Mouse (Mus musculus): ENCODE data around the gene Olfr153.
"Not testable (repeated sequence)": the region's sequence is repeated elsewhere in the genome, so short reads cannot be mapped to it uniquely, and the experiment has no call there.

The Olfr153 gene

DNA sequence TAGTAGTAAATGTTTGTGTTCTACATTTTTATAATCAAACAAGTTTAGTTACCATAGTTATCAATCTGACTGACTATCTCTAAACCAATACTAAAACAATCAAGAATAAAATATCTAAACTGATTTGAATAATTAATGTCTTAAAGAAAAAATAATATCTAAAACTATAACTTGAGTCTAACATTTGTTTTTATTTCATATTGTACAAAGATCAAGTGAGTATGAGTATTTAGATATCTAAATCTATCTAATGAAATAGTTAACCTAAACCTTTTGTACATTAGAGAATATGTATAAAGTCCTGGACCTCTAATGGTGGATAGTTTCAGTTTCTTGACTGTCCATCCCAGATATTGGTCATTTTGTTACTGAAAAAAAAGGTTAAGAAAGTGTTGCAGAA lies at the start of gene Olfr153:
Gene Olfr153, plus strand, starts transcription at position 301 of the 400 bp plus-strand sequence.
- no peak for DNase-seq

DNA sequence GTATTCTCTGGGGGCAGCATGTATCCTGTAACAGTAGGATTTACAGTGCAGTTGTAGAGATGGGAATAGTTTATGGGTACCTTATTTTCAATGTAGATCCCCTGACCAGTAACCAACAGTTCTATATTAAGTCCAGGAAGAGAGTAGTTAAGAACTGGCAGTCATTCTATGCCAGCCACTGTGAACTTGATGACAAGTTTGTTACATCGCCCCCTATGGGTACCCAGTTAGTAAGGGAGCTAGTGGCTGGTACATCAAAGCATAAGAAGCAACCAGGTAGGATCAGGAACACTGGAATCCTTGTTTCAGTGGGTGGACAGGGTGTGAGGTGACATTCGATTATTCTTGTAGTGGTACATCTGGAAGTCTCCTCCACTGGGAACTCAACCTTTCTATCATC lies 49.3 kb upstream of the Olfr153 start:
- no peak for DNase-seq

DNA sequence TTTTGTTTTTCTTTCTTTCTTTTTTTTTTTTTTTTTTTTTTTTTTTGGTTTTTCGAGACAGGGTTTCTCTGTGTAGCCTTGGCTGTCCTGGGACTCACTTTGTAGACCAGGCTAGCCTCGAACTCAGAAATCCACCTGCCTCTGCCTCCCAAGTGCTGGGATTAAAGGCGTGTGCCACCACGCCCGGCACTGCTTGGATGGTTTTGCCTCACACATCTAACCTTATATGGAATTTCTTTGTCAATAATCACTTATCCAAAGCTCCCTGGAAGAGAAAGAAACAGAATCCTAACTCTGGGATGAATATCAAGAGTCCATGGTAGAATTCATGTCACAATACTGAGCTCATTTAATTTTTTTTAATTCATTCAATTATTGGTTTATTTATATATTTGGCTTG lies 34.6 kb upstream of the Olfr153 start, which contains the start of gene Pramel7:
Gene Pramel7, minus strand, starts transcription at position 101 of the 400 bp plus-strand sequence.
- not testable (repeated sequence) for DNase-seq

DNA sequence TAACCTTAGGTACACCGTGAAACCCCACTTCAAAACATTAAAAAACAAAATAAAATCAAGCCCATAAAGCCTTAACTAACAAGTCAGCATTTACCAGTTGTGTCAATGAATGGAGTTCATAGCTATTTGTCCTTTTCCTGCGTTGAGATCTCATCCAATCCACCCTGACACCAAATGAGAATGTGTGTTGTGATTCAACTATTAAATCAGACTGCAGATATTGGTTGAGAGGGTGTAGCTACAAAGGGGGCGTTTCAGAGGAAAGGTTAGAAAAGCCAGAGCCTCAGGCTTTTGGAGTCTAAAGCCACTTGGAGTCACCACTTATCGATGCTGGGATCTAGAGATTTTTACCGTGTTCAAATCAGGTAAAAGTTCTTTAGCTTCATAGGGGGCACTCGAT lies 25.3 kb upstream of the Olfr153 start, which contains the start of gene Pramel6:
Gene Pramel6, plus strand, starts transcription at position 301 of the 400 bp plus-strand sequence.
- DNase-seq, result no peak

DNA sequence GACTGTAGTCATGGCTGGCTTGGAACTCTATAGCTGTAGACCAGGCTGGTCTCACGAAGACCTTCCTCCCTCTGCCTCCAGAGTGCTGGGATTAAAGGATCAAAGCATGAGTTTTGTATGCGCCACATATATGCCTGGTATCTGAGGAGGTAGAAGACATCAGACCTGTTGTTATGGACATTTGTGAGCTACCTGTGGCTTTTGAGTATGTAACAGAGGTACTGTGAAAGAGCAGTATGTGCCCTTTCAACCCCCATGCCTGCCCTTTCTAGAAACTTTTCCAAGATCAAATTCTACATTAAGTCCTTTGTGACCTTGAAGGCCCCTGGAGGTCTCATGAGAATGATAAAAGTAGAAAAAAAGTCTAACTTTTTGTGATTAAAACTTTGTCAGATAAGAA lies 16.6 kb upstream of the Olfr153 start:
- DNase-seq, result no peak

DNA sequence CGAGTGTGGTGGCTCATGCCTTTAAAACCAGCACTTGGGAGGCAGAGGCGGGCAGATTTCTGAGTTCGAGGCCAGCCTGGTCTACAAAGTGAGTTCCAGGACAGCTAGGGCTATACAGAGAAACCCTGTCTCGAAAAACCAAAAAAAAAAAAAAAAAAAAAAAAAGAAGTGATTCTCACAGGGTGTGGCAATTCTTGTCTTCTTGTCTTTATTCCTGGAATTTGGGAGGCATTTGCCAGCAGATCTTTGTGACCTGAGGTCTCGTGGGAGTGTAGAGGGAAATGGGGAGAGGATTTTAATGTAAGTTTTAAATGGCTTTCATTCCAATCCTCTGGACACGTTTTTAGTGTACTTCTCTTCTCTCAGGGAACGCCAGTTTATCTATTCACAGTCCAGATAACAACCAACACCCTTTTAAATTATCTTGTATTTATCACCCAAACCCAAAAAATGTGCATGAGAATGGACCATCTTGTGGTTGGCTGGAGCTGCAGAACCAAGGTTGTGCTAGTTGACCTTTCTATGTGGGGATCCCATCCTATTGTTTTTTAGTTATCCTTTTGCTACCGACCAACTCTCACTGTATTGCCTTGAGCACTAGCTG lies 16.0 kb upstream of the Olfr153 start:
- DNase-seq, result no peak

DNA sequence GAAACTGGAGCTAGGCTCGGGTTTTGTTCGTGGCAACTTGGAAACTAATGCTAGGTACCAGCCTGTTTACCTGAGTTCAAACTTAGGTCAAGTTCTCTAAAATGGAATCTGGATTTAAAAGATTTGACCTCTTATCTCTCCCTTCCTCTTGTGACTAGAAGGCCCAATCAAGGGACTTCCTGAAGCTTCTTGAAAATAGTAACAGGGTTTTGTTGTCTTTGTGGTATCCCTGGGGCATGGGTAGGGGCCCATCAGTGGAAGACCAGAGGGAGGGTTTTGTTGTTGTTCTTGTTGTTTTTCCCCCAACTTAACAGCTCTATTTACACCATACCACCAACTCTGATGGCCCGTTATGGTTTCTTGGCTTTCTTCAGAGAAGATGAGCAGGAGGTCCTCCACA lies 15.0 kb upstream of the Olfr153 start:
- DNase-seq, result no peak

DNA sequence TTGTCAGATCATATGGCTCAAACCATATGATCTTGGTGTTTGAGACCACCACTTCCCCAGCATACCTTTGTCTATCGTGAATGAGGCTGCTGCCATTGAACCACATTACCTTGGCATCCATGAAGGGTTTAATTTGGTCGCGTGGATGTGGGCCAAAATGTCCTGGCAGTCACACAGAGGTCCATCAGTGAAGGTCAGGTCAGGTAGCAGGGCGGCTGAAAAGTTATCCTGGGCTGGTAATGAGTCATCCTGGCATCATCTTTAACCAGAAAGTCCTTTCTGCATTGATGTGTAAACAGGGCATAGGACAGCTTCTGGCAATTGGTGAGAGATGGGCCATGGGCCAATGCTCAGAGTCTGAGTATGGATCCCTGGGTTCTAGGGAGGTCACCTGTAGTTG lies 10.9 kb upstream of the Olfr153 start:
- no peak for DNase-seq

DNA sequence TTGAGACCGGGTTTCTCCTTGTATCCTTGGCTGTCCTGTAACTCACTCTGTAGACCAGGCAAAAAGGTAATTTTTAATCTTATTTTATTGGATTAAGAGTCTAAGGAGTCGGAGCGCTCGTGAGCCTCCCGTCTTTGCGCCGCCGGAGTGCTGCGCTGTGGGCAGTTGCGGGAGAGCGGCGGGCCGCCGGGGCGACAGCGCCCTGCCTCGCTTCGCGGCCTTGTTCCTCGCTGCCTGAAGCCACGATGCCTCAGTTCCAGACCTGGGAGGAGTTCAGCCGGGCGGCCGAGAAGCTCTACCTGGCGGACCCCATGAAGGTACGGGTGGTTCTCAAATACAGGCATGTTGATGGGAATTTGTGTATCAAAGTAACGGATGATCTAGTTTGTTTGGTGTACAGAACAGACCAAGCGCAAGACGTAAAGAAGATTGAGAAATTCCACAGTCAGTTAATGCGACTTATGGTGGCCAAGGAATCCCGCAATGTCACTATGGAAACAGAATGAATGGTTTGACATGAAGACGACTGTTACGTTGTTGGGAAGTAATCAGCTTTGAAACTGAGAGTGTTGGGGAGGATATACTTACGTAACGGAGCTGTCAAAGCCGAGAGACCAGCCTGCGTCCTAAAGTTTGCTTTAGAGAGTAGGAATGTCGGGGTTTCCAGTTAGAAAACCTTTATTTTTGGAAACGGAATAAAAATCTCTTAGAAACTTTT lies 5.5 kb upstream of the Olfr153 start:
- peak; percentile 2 for DNase-seq

DNA sequence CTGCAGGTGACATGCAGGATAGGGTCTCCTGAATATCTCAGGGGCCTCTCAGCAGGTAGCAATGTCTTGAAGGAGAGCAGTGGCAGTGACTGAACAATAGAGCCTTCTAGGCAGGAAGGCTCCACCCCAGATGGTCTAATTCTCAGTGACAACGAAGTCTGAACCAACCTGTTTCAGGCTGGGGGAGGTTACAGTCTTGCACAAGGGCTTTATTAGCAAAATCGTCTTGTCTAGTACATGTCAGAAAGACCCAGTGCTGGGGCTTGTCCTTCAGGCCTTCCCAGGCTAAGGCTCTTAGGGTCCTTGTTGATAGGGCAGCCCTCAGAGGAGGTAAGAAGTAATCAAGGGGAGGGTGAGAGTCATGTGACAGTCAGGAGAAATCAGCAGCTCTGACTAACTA lies 3.2 kb downstream of the Olfr153 start:
- DNase-seq, result no peak

DNA sequence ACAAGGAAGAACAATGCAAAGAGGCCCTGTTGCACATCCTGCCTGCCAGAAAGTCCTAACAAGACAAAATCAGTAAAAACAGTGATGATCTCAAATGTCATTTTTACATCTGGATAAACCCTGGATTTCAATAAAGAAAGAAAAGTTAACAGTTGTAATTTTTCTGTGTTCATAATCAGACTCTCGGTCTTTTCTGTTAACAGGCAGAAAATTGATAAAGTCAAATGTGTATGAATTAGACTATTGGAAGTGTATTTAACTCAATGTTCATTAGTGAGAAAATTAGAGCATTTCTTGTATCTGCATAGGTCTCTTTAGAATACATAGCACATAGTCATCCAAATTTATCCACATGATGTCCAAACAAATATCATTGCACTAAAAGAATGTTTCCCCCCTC lies 13.8 kb downstream of the Olfr153 start, which contains the start of gene Olfr1128:
Gene Olfr1128, minus strand, starts transcription at position 101 of the 400 bp plus-strand sequence.
- no peak for DNase-seq

DNA sequence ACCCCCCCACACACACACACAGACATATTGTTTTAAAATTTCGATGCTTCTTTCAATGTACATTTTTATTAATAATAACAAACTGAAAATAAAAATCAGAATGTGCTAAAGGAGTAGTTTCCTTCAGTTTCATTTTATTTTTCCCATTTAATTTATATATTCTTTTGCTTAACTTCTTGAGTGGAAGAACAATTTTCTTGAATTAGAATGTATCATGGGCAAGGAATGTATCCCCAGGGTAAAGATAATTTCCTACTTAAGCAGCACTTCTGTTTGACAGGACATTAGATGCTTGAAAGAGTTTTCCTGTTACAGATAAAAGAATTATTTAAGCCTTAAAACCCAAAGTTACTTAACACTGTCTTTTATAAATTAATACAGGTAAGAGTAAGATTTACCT lies 42.0 kb downstream of the Olfr153 start, which contains the start of gene Olfr1129:
Gene Olfr1129, plus strand, starts transcription at position 301 of the 400 bp plus-strand sequence.
- DNase-seq, result not testable (repeated sequence)
